Mouse (Mus musculus) frontal cortex, adult (tissue): ENCODE data around the gene Olfr1313.
"Not testable (repeated sequence)": the region's sequence is repeated elsewhere in the genome, so short reads cannot be mapped to it uniquely, and the experiment has no call there.

Source experiments
- ATAC-seq: cut with Nextera tagmentation; 2 replicates; pipeline ENCODE4 v1.9.2; 2017; ENCODE audit warnings: mild to moderate bottlenecking, moderate library complexity, mixed read lengths; ENCODE audit not compliant: low TSS enrichment

The Olfr1313 gene

DNA sequence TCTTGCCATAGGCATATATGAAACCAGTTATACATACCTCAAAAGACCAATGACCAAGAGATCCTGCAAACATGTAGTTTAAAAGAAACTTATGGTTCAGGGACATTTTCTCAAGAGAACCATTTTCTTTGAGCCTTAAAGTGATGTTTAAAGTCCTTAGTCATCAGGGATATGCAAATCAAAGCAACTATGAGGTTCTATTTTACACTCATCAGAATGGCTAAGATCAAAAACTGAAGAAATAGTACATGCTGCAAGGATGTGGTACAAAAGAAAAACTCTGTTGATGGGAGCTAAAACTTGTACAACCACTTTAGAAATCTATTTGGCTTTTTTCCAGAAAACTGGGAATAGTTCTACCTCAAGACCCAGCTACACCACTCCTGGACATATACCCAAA is at the start of gene Olfr1313:
Gene Olfr1313, minus strand, starts transcription at position 101 of the 400 bp plus-strand sequence.
- ATAC-seq: no peak

DNA sequence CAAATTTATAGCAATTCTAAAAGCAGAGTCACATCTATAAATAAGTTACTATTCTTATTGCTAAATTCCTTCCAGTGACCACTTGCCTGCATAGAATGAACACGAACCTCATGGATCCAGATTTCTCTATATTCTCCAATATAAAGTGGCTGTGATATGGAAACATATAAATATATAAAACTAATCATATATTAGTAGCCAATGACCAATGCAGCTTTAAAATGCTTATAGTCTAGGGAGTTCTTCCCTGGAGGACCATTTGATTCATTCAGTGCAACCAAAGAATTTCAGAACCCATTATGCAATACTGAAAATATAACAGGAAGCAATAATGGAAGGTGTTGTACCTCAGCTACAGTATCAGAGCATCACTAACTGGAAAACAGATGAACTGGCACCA is 37.7 kb upstream of the Olfr1313 start, which contains the start of gene Olfr1315-ps1:
Gene Olfr1315-ps1, minus strand, starts transcription at position 101 of the 400 bp plus-strand sequence.
- ATAC-seq: no peak

DNA sequence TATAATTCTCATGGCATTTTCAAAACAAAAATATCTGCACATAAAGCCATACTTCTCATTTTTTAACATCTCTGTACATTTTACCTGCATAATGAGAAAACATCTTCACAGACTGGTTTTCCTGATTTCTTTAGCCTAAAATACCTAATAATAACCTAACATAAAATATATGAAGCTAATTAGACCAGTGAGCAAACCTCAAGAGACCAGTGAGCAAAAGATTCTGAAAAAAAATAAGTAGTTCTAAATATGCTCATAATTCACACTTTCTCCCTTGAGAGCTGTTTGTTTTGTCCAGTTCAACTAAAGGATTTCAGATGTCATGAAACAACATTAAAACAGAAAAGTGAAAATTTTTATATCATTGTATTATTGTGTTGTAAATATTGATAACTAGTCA is 19.0 kb upstream of the Olfr1313 start, which contains the start of gene Olfr1314:
Gene Olfr1314, minus strand, starts transcription at position 101 of the 400 bp plus-strand sequence.
- no peak for ATAC-seq

DNA sequence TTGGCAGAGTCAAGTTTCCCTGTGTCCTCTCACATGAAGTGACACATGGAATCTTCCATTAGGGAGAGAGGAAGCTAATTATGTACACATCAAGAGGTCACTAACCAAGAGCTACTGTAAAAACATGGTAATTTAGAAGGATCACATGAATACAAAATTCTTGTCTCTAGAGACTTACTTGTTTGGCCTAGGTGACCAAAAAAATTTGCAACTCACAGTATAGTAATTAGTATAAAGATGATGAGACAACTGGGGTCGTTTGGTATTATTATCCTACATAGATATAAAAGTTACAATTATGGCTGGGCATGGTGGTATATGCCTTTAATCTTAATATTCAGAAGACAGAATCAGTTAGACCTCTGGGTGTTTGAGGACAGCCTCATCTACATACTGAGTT is 27.5 kb downstream of the Olfr1313 start, which contains the start of gene Olfr1312:
Gene Olfr1312, minus strand, starts transcription at position 101 of the 400 bp plus-strand sequence.
- no peak for ATAC-seq

DNA sequence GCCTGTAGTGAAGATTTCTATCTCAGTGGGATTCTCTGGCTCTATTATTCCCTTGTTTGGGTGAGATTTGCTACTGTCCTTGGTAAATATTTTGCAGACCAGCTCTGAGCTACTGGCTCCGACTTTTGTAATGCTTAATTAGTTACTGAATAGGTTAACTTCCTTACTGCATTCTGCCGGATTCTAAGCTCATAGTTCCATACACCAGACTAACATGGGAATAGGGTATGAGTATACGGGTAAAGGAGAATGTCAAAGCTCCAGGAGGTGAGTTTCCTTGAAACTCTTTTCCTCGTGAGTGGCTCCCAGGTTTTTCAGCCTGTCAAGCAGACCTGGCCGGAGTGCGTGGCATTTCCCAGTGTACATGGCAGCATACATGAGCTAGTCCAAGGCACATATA is 50.7 kb downstream of the Olfr1313 start:
- not testable (repeated sequence) for ATAC-seq

DNA sequence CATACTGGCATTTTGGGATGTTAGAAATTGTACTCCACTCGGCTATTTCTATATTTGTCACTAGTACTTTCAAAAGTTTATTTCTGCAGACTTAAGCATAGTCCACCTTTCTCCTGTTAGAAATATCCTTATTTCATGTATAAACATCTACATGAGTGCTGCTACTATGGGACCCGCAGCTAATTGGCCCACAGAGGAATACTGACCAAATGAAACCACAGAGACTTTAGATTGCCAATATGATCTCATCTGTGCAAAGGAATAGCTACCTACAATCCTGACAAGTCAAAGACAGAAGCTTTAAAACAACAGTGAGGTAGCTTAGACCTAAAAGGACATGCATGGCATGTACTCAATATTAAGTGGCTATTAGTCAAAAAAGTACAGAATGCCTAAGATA is 53.3 kb downstream of the Olfr1313 start, which contains the start of gene Olfr1311:
Gene Olfr1311, minus strand, starts transcription at position 101 of the 400 bp plus-strand sequence.
- ATAC-seq: no peak
